Mouse (Mus musculus): ENCODE data around the gene 5730480H06Rik. TPM values are rescaled to one million over a fixed set of nuclear protein-coding genes. Genes with fewer than 3 reads are reported as not detected.

The 5730480H06Rik gene
- total RNA-seq (2017), result 18.1 and 21.6 TPM in 2 replicates

- ATAC-seq (replicated peaks; ENCODE audit: low read depth, poor library complexity, severe bottlenecking), result no peak
Measured at GRCm38 (mm10) chr5:48327652-48328051, at the start of gene 5730480H06Rik. 5730480H06Rik (plus strand) TSS chr5:48327952.

- ATAC-seq (replicated peaks; ENCODE audit: low read depth, poor library complexity, severe bottlenecking), result no peak
Measured at GRCm38 (mm10) chr5:48301186-48301585, 26.6 kb upstream of the 5730480H06Rik start.

- peak; percentile 50; the same call in 1 of the 2 replicates for ATAC-seq (replicated peaks; ENCODE audit: low read depth, poor library complexity, severe bottlenecking)
Measured at GRCm38 (mm10) chr5:48315057-48315602, 12.6 kb upstream of the 5730480H06Rik start.

GRCm38 (mm10) chr5:48320597-48320996 is 7.2 kb upstream of the 5730480H06Rik start:
- ATAC-seq (replicated peaks; ENCODE audit: low read depth, poor library complexity, severe bottlenecking), result no peak

GRCm38 (mm10) chr5:48326221-48326620 is 1.5 kb upstream of the 5730480H06Rik start:
- no peak for ATAC-seq (replicated peaks; ENCODE audit: low read depth, poor library complexity, severe bottlenecking)

GRCm38 (mm10) chr5:48329751-48330150 is 2.0 kb downstream of the 5730480H06Rik start:
- ATAC-seq (replicated peaks; ENCODE audit: low read depth, poor library complexity, severe bottlenecking), result no peak

GRCm38 (mm10) chr5:48330817-48331216 is 3.1 kb downstream of the 5730480H06Rik start:
- ATAC-seq (replicated peaks; ENCODE audit: low read depth, poor library complexity, severe bottlenecking), result peak; percentile 40

GRCm38 (mm10) chr5:48331441-48331840 is 3.7 kb downstream of the 5730480H06Rik start:
- peak; percentile 99 for ATAC-seq (replicated peaks; ENCODE audit: low read depth, poor library complexity, severe bottlenecking)

- no peak for ATAC-seq (replicated peaks; ENCODE audit: low read depth, poor library complexity, severe bottlenecking)
Measured at GRCm38 (mm10) chr5:48333407-48333806, 5.7 kb downstream of the 5730480H06Rik start.

GRCm38 (mm10) chr5:48333884-48334513 is 6.2 kb downstream of the 5730480H06Rik start:
- no peak for ATAC-seq (replicated peaks; ENCODE audit: low read depth, poor library complexity, severe bottlenecking)

- ATAC-seq (replicated peaks; ENCODE audit: low read depth, poor library complexity, severe bottlenecking), result no peak
Measured at GRCm38 (mm10) chr5:48340808-48341433, 13.2 kb downstream of the 5730480H06Rik start.

- peak; percentile 79 for ATAC-seq (replicated peaks; ENCODE audit: low read depth, poor library complexity, severe bottlenecking)
Measured at GRCm38 (mm10) chr5:48345095-48345982, 17.6 kb downstream of the 5730480H06Rik start.

GRCm38 (mm10) chr5:48345983-48346648 is 18.4 kb downstream of the 5730480H06Rik start:
- ATAC-seq (replicated peaks; ENCODE audit: low read depth, poor library complexity, severe bottlenecking), result no peak

- peak; percentile 71 for ATAC-seq (replicated peaks; ENCODE audit: low read depth, poor library complexity, severe bottlenecking)
Measured at GRCm38 (mm10) chr5:48349309-48349708, 21.6 kb downstream of the 5730480H06Rik start.

- ATAC-seq (replicated peaks; ENCODE audit: low read depth, poor library complexity, severe bottlenecking), result peak; percentile 100
Measured at GRCm38 (mm10) chr5:48371890-48372766, 44.4 kb downstream of the 5730480H06Rik start.

GRCm38 (mm10) chr5:48402497-48402896 is 74.7 kb downstream of the 5730480H06Rik start:
- ATAC-seq (replicated peaks; ENCODE audit: low read depth, poor library complexity, severe bottlenecking), result no peak

- ATAC-seq (replicated peaks; ENCODE audit: low read depth, poor library complexity, severe bottlenecking), result no peak
Measured at GRCm38 (mm10) chr5:48408276-48408675, 80.5 kb downstream of the 5730480H06Rik start.

GRCm38 (mm10) chr5:48410348-48410747 is 82.6 kb downstream of the 5730480H06Rik start:
- no peak for ATAC-seq (replicated peaks; ENCODE audit: low read depth, poor library complexity, severe bottlenecking)

GRCm38 (mm10) chr5:48411462-48411861 is 83.7 kb downstream of the 5730480H06Rik start:
- ATAC-seq (replicated peaks; ENCODE audit: low read depth, poor library complexity, severe bottlenecking), result no peak

All from common myeloid progenitor, adult 5-6 weeks (primary cell).